Mouse (Mus musculus): Measurements from ENCODE around the gene Prr12.
A peak's percentile ranks its signal among the peaks of the same experiment; 100 is the strongest.

Gene Prr12

DNA sequence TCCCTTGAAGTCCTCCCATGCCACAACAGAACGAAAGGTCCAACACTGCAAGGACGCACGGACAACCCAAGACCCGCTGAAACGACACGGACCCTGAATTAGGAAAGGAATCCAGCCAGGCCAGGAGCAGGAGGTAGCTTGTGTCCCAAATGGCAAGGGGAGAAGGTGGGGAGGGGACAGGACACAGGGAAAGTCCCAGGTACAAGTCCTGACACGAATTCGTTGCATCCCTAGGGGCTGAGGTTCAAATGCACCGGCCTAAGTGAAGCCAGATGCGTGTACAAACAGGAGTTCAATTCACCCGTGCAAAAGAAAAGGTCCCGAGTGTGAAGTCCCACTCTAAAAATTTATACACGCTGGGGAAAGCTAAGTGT, 1.1 kb downstream of the Prr12 start:
- DNase-seq (ENCODE audit: low spot score in 2 of 2) = no peak

DNA sequence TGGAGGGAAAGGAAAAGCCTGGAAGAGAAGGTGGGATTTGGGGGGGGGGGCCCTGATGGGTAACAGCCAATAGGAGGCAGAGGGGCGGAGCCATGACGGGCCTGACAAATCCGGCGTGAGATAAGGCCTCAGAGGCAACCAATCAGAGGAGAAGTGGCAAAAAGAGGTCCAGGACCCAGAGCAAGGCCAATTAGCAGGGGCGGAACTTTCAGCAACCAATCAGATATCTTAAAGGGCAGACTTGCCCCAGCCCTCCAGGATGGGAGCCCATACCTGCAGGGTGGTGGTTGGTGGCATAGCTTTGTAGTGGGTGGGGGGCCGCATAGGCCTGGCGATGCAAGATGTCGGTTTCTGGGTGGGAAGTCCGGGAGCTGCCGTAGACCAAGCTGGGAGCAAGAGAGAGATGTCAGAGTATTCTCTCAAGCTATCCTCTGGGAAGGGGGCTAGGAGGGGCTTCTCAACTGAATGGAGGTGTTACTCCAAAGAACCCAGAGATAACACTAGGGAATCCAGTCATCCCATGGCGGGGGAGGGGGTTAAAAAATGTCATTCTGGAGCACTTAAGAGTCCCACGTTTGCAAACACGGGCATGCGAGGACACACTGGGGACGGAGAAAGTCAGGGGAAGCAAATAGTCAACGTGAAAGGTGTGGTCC, 1.6 kb downstream of the Prr12 start:
- DNase-seq (ENCODE audit: low spot score in 2 of 2) = peak; percentile 34 to 57

DNA sequence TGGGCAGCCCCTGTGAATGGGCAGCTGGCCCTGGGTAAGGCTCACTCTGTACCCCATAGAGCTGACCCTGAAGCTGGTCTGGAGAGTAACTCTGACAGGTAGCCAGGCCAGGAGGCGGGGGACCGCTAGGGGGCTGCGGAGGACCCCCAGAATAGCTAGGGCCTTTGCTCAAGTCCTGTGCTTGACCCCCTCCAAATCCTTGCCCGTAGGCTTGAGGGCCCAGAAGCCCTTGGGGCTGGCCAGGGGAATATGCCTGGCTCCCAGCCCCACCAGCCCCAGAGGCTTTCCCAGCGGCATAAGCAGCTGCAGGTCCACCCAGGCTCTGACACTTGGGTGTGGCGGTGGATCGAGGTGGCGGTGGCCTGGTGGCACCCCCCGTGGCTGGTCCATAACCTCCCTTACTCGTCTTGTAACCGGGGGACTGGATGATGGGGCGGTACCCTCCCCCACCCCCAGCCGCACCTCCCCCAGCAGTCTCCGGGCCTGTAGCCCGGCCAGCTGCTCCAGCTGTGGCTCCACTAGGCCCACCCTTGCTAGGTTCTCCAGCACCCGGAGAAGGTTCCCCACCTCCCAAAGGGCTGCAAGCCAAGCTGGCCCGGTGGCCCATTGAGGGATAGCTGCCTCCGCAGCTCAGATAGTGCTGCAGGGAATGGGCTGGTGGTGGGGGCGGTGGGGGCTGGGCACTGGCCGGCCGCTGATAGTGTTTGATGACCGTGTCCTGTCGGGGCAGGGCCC, 3.6 kb downstream of the Prr12 start:
- no peak for DNase-seq (ENCODE audit: low spot score in 2 of 2)

DNA sequence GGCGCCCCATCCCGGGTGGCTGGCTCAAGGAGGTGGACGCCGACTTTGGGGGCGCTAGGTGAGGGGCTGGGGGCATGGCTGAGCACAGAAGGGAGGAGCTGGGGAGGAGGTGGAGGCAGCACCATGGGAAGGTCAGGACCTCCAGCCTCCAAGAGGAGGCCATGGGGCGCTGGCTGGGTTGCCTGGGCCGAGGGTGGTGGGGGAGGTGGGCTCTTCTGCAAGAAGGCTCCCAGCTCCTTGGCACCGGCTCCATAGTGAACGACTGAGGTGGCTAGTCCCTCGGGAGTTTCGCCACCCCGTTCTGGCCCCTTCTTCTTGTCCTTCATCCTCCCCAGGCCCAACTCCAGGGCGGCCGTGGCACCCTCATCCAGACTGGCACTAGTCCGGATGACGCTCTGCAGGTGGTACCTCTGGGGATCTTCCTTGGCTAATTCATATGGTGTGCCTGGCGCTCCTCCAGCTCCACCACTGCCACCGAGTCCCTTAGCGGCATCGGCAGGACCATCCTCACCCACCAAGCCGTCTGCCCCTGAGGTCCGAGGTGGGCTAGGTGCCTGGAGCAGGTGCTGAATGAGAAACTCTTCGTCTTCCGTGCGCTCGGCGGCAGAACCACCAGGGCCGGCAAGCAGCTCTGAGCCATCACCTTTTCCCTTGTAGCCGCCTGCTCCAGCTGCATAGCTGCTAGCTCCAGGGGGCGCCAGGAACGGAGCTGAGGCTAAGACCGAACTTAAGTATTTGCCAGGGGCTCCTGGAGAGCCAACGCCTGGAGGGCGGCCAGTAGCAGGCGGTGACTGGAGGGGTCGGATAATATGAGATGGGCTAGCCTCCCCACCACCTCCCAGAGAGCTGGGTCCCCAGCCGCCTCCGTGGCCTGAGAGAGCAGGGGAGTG, 4.4 kb downstream of the Prr12 start:
- no peak for DNase-seq (ENCODE audit: low spot score in 2 of 2)

DNA sequence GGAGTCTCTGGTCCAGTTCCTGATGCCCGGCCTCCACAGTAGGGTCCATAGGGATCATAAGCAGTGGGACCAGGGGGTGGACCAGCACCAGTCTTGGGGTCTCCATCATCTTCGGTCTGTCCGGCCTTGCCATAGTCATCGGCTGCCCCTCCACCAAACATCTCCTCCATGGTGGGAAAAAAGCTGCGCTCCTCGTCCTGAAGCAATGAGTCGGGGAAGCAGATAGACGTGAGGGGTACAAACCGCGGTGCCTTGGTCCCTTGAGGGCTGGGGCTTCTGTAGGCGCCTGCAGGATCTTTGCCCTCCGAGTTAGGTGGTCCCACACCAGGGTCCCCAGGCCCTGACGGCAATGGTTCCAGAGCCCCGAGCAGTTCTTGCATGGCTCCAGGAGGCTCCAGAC, 5.2 kb downstream of the Prr12 start:
- DNase-seq (ENCODE audit: low spot score in 2 of 2) = no peak

DNA sequence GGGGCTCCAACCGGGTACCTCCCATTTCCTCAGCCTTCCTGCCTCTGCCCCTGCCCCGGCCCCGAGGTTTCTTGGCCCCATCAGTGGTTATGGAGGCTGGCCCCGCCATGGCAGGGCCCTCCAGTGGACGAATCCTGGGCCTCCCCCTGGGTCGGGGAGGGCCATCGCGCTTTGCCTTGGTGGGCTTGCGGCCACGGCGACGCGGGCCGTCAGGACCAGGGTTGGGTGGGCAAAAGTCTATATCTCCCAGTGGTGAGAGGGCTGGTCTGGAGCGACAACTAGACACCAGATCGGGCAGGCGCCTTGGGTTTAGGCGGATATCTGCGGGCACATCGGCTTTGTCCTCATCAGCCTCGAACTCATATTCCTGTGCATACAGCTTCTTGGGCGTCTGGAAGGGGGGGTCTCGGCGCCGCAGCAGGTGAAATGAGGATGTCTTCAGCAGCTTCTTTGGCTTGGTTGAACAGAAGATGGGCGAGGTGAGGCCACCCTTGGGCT, 5.8 kb downstream of the Prr12 start:
- DNase-seq (ENCODE audit: low spot score in 2 of 2) = no peak

DNA sequence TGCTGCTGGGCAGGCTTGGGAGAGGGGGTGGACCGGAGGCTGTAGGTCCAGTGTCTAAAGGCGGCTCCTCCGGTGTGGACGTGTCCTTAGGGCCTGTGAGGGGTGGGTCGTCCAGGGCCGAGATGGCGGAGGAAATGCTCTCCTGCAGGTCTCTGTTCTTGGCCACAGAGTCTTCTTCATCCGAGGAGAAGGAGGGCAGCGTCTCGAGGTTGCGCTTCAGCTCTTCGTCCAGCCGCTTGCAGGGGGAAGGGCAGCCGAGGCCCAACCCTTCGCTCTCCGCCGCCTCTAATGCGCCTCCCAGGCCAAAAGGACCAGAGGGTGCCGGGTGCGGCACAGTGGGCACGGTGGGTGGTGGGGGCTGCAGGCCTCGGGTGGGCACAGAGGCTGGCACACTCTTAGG, 6.9 kb downstream of the Prr12 start:
- no peak for DNase-seq (ENCODE audit: low spot score in 2 of 2)

DNA sequence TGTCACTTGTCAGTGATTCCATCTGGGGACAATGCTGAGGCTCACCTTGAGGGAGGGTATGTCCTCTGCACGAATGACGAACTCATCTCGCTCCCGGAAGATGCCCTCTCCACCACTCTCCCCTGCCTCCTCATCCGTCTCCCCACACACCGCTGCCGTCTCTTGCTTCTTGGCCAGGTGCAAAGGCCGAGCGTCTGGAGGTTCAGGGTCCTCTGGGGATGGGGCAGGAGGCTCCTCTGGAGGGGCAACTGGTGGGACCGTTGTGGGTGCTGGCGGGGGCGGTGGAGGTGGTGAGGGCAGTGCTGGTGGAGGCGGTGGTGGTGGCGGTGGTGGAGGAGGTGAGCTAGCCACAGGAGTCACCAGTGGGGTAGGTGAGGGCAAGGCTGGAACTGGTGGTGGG, 9.4 kb downstream of the Prr12 start:
- DNase-seq (ENCODE audit: low spot score in 2 of 2) = no peak

DNA sequence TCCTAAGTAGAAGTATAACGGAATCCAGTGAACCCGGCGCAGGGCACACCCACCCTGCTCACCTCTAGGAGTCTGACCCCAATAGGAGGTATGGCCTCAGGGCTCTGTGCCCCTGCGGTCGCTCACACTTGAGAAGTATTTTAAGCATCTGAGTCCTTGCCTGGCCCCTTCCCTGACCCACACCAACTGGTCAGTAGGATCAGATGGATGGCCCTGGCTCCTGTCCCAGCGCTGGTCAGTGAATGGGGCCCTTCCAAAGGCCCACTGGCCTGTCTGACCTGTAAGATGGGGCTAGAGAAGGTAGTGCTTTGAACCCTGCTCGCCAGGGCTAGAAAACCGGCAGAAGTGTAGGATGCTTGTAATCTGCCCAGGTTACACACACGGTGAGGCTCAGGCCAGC, 11.8 kb downstream of the Prr12 start:
- no peak for DNase-seq (ENCODE audit: low spot score in 2 of 2)

DNA sequence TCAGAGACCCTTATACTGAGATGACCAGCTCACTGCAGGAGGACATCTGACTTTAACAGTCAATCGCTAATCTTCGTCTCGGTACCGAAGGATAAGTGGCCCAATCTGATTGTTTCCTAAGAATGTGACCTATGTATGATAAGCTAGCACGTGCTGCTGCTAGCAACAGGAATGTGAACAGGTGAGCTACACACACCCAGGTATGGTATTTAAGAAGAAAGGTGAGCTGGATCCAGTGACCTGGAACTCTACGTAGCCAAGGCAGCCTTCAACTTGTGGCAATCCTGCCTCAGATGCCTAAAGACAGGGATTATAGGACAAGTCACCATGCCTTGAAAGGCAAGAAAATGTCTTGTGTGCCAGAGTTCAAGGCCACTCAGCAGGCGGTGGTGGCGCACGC, 14.3 kb downstream of the Prr12 start:
- DNase-seq (ENCODE audit: low spot score in 2 of 2) = no peak

DNA sequence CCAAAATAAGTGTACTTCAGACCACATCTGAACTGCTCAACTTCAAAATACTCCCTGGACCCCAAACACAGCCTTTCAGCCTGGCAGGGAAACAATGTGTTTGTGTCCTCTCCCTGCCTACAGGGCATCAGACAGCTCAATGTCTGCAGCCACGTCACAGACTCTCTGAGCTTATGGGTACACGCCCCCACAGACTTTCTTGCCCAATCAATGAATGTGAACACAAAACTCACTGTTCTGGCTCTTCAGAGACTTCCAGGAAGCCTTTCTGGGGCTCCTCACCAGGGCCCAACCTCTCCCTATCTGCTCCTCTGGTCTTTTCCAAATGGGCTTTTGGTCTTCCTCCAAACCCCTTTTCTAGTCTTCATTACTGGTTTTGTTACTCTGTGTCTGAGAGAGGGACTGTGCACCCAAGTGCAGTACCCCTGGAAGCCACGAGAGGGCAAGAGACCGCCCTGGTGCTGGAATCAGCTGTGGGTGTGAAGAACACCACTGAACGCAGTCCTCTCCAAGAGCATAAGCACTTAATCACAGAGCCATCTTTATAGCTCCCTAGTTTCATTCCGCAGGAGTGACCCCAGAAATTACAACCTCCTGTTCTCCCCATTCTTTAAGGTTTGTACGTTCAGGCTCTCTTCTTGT, 14.8 kb downstream of the Prr12 start:
- peak; percentile 57 to 58 for DNase-seq (ENCODE audit: low spot score in 2 of 2)

DNA sequence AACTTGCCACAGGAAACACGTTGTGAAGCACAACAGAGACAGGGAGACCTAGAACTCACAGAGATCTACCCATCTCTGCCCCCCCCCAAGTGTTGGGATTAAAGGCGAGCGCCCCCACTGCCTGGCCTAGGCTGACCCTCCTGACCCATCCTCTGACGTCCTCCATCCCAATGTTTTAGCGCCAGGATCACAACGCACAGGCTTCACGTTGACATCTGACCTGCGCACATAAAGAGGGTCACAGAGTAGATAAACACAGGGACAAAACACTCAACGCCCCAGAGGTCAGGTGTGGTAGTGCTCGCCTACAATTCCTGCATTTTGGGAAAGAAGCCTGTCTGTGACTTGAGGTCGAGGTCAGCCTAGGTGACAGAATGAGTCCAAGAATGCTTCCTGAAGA, 16.0 kb downstream of the Prr12 start:
- no peak for DNase-seq (ENCODE audit: low spot score in 2 of 2)

DNA sequence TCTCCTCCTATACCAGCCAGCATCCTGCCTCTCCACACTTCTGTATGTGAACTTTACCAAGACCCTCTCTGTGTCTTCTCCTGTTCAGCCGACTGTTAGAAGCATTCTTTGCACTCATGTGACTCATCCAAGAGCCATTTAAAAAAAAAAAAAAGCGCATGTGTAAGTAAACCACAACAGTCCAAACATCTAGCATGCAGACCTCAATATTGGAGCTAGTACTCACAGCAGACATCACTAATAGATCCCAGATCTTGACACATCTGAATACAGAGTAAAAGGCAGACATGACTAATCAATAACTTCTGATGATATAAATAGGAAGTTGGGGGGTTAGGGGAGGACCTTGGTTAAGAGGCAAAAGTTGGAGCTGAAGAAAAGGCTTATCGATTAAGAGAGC, 17.1 kb downstream of the Prr12 start:
- DNase-seq (ENCODE audit: low spot score in 2 of 2) = no peak

DNA sequence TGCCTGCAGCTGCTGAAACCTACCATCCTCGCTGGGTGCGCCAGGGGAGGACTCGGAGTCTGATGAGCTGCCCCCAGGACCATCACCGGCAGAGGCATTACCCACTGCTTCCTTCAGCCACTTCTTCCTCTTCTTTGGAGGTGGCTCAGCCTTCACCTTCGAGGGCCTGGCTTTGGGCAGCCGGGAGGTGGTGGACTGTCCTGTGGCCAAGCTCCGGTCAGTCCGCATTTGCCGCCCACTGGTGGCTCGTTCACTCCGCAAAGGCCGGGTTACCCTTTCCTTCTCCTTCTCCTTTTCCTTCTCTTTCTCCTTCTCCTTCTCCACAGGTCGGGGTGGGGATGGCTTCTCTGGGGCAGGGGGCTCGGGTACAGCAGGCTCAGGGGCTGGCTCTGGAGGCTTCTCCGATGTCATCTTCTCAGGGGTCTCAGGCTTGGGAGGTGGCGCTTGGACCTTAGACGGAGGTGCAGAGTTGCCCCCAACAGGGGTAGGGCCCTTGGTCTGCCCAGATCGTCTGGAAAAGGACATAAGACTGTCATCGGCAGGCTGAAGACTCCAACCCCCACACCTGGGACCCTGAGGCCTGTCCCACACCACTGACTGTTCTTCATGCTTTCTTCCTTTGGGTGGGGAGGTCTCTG, 18.8 kb downstream of the Prr12 start:
- no peak for DNase-seq (ENCODE audit: low spot score in 2 of 2)

DNA sequence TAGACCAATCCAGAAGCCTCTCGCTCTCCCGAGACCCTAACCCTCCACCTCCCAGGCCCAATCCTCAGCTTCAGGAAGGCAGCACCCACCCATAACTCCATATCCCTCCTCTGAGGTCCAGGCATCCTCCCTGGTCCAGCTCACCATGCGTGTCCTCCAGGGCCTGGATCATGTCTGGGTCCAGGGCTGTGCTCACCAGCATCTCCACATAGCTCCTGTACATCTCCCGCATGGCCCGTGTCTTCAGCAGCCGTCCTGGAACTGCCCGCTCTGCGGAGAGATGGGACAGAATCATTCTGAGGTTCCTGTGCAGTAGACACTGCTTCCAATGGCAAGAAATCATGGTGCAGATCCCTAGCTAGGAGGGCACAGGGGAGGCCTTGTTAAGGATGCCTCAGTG, 21.8 kb downstream of the Prr12 start:
- DNase-seq (ENCODE audit: low spot score in 2 of 2) = no peak

DNA sequence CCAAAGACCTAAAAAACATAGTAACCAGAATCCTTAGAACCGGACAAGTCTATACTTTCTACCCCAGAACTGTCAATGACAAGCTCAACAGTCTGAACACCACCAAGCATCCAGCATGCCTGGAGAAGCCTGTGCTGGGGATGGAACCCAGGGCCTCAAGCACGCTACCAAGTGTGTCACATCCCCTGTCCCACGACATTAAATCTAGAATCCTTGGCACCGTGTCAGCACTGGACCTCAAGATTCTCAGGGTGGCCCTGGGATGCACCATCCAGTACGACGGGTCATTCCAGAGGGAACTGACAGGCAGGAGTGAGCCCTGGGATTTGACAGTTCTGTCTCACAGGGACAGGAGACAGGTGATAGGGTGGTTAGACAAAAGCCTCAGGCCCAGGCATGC, 22.7 kb downstream of the Prr12 start:
- DNase-seq (ENCODE audit: low spot score in 2 of 2) = no peak

DNA sequence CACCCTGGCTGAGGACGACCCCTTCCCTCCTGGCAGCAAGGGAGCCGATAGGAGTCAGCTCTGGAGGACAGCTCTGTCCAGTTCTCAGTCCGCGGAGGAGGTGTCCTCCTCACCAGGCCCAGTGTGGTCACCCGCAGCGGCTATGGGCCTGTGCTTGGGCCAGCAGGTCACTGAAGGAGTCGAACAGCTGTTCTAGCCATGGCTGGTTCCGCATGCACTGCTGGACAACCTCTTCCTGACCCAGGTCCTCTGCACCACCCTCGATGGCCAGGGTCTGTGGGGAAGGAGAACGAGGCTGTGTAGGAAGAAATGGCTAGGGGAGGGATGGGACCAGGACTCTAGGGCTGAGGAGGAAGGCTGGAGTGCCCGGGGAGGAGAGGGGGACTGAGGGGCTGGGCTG, 24.3 kb downstream of the Prr12 start:
- no peak for DNase-seq (ENCODE audit: low spot score in 2 of 2)

DNA sequence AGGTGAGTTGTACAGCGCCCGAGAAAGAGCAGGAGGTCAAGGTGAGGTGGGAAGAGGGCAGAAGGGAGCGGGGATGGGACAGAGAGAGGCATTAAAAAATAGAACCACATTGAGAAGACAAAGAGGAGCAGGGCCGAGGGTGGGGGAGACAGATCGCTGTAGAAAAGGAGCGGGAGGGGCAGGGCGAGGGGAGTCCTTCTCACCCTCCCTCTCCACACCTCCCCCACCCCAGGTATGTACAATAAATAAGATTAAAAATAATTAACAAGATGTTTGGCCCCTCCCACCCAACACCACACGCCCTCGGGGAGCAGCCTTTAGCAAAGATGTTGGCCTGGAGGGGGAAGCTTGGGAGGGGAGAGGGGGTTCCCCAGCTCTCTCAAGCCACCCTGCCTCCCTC, 24.9 kb downstream of the Prr12 start:
- no peak for DNase-seq (ENCODE audit: low spot score in 2 of 2)

DNA sequence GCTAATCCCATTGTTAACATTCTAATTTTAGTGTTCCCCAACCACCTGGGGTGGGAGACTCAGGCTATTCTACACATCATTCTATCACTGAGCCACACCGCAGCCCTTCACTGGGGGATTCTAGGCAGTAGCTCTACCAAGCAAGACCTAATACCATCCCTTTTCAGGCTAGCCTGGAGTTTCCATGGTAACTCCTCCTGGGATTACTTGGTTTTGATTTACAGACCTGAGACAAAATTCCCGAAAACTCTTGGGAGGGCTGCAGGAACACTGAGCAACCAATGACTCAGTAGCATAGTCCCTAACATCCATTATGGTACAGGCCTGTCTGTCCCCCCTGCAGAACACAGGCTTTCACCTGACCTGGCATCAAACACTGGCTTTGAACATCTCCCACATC, 26.4 kb downstream of the Prr12 start:
- DNase-seq (ENCODE audit: low spot score in 2 of 2) = no peak

DNA sequence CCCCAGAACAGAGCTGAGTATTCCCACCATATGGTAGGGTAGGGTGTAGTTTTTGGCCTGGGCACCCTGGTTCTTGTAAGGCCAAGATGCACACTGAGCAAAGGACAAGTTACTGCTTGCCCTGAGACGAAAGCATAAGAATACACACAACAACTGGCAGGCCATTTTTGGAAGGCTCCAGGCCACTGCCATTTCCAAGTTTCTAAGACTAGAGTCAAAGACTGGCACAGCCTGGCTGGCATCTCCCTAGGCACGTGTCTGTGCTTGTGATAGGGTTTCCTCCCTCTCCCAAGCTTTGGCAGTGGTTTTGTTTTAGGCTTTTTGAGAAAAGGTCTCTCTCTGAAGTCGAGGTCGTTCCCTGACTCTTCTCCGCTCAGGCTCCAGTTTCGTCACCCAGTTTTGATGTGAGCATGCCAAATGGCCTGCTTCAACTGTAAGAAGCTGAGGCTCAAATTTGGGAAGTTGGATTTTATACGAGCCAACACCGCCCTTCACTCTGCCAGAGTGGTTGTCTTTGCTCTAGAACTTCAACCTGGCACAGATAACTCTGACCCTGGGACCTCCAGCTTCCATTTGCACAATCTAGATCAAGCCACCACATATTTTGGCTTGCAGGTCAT, 27.0 kb downstream of the Prr12 start:
- DNase-seq (ENCODE audit: low spot score in 2 of 2) = no peak

Data from spleen, postnatal 36 days (tissue).